Mouse (Mus musculus) liver, embryonic 11.5 days (tissue): ENCODE measurements around the gene Sorcs2. TPM values are rescaled to one million over a fixed set of nuclear protein-coding genes. Genes with fewer than 3 reads are reported as not detected.

ENCODE experiments used
- ATAC-seq: fragments of 200-750 bp; cut with Nextera tagmentation; replicated peaks from 2 replicates; pipeline ENCODE4 v1.8.0; 2017; ENCODE audit warnings: moderate number of reproducible peaks, mild to moderate bottlenecking, moderate TSS enrichment, moderate library complexity; ENCODE audit not compliant: low FRiP score
- DNase-seq: peaks from one replicate; pipeline ENCODE4 v3.0.0-alpha.2; 2017; ENCODE audit warnings: low spot score
- H3K27ac ChIP-seq: fragments of 300-500 bp; sonication (generic); 2 replicates; pipeline ENCODE4 v1.5.1; 2014; ENCODE audit warnings: mild to moderate bottlenecking, low read depth, low read length, control low read depth
- H3K27me3 ChIP-seq: fragments of 300-500 bp; sonication (generic); replicated peaks from 2 replicates; pipeline ENCODE4 v1.6.1; 2014; ENCODE audit warnings: low read length, mixed read lengths; ENCODE audit not compliant: control insufficient read depth, insufficient read depth
- H3K36me3 ChIP-seq: fragments of 300-500 bp; sonication (generic); 2 replicates; pipeline ENCODE4 v1.6.1; 2014; ENCODE audit warnings: mild to moderate bottlenecking, low read length, moderate library complexity, mixed read lengths; ENCODE audit not compliant: control insufficient read depth, insufficient read depth
- H3K4me1 ChIP-seq: fragments of 300-500 bp; sonication (generic); replicated peaks from 2 replicates; pipeline ENCODE4 v1.6.1; 2014; ENCODE audit warnings: low read length, mixed read lengths; ENCODE audit not compliant: control insufficient read depth, insufficient read depth
- H3K4me2 ChIP-seq: fragments of 300-500 bp; sonication (generic); 2 replicates; pipeline ENCODE4 v1.6.1; 2014; ENCODE audit warnings: mild to moderate bottlenecking, control low read depth, moderate library complexity
- H3K4me3 ChIP-seq: fragments of 300-500 bp; sonication (generic); 2 replicates; pipeline ENCODE4 v1.5.1; 2014; ENCODE audit warnings: low read depth, low read length, control low read depth
- H3K9ac ChIP-seq: fragments of 300-500 bp; sonication (generic); 2 replicates; pipeline ENCODE4 v1.6.1; 2014; ENCODE audit warnings: low read depth, low read length, control low read depth
- H3K9me3 ChIP-seq: fragments of 300-500 bp; sonication (generic); 2 replicates; pipeline ENCODE4 v1.6.1; 2016; ENCODE audit warnings: low read length, inconsistent platforms, mixed read lengths; ENCODE audit not compliant: control insufficient read depth
- WGBS: fragments of 180-500 bp; shearing (Covaris S2); extraction: QIAGEN DNeasy Blood & Tissue Kit; methylation state at CpG from one replicate; pipeline ENCODE4 v1.1.7; 2014; 5-methylcytosine and 5-hydroxymethylcytosine counted together
- polyA plus RNA-seq: library from polyadenylated mRNA; unstranded; fragments of >200 nt; fragmentation: Nextera tagmentation; extraction: Ambion mirVana; gene quantifications from 2 replicates; pipeline ENCODE4 v1.2.1, GENCODE M21; 2014

Sorcs2 gene
- polyA plus RNA-seq, 1 experiment from 2014 or later, result 2.2 TPM

DNA sequence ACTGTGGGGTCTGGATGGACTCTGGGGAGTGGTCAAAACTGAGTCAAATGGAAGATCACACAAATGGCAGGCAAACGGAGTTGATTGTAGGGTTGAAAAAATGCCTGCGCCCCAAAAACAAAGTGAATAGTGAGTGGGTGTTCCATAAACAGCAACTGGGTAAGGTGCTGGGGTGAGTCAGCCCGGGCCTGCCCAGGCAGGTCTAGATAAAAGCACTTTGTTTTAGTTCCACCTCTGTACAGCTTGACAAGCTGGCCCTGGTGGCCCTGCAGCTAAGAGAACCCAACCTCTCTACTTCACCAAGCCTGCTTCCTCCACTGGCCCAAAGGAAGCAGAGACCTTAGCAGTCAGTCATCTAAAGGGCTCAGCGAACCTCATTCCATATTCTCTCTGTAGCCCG lies 195.2 kb downstream of the Sorcs2 start:
- Histone ChIP-seq H3K9me3 (no peaks in the 10 kb centered on the region), H3K4me2 (no peak overlapping the region), H3K9ac (no peak overlapping the region), H3K36me3 (no peaks in the 10 kb centered on the region), H3K27ac (no peak overlapping the region), H3K4me3 (no peak overlapping the region), H3K4me1 (no peaks in the 10 kb centered on the region), H3K27me3 (no peaks in the 10 kb centered on the region)
- WGBS, result 78% methylated on average over 5 of the region's 5 CpGs
- ATAC-seq, result no peak
- no peak for DNase-seq

DNA sequence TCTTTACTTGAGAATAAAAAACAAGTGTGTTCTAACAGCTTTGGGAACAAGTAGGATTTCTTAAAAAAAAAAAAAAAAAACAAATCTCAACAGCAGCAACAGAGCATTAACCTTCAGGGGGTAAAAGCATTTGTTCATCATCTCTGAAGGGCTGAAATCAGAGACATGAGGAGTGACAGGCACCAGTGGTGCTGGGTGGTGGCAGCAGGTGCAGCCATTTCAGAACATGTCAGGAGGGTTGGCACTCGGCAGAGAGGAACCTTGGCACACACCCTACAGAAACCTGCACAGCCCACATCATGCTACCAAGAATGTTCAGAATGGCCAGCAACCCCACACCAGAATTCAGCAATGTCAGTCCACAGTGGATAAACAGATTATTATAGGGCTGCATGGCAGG lies 198.4 kb downstream of the Sorcs2 start:
- H3K27ac ChIP-seq, result no peak overlapping the region
- no peaks in the 10 kb centered on the region; the same call in 1 of the 2 replicates for H3K4me1 ChIP-seq
- H3K36me3 ChIP-seq, result no peaks in the 10 kb centered on the region
- ATAC-seq, result no peak
- no peak overlapping the region for H3K4me2 ChIP-seq
- H3K9me3 ChIP-seq, result no peaks in the 10 kb centered on the region
- H3K9ac ChIP-seq, result no peak overlapping the region
- no peak for DNase-seq
- H3K4me3 ChIP-seq, result no peak overlapping the region
- H3K27me3 ChIP-seq, result no peaks in the 10 kb centered on the region
- WGBS, result 72% methylated on average over 1 of the region's 1 CpGs

DNA sequence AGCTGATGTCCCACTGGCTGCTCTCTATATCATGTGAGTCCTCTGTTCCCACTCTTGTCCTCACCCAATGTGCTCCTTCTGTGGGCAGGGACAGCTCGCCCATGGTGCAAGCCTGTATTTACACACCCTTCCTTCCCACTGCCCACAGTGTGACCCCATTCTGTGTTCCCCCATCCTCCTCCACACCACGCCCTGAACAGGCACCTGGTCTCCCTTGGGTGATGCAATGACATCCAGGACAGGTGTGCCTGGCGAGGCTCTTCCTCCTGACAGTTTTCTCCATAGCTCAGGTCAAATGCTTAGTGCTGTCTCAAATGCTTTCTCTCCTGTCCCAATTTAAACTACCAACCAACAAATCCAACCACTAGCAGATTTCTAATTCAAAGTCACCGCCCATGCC lies 202.5 kb downstream of the Sorcs2 start:
- Histone ChIP-seq H3K9me3 (no peaks in the 10 kb centered on the region), H3K4me2 (no peak overlapping the region), H3K4me3 (no peak overlapping the region), H3K27ac (no peak overlapping the region), H3K4me1 (no peaks in the 10 kb centered on the region; the same call in 1 of the 2 replicates), H3K36me3 (no peaks in the 10 kb centered on the region), H3K27me3 (no peaks in the 10 kb centered on the region), H3K9ac (no peak overlapping the region)
- DNase-seq (no peak), ATAC-seq (no peak)
- WGBS, result 72% methylated on average over 4 of the region's 4 CpGs

DNA sequence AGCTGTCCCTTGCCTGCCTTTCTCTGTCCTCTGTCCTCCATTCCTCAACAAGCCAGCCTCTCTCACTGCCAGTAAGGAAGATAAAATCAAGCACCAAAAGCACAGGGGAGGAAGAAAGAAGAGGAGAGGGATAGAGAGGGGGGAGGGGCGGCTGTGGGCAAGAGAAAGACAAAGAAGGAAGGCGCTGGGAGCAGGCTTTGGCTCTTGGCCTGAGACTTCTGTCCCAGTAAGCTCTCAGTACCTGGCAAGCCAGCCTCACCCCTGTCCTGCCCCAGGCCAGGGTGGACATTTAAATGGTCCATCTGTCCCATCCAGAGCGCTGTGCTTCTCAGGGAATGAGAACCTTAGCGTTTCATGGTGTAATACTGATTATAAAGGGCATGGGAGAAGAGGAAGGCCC lies 203.3 kb downstream of the Sorcs2 start:
- DNase-seq (no peak), ATAC-seq (no peak)
- Histone ChIP-seq H3K9me3 (no peaks in the 10 kb centered on the region), H3K9ac (no peak overlapping the region), H3K4me1 (no peaks in the 10 kb centered on the region; the same call in 1 of the 2 replicates), H3K4me3 (no peak overlapping the region), H3K27me3 (no peaks in the 10 kb centered on the region), H3K36me3 (no peaks in the 10 kb centered on the region), H3K4me2 (no peak overlapping the region), H3K27ac (no peak overlapping the region)
- WGBS, result 52% methylated on average over 4 of the region's 4 CpGs

DNA sequence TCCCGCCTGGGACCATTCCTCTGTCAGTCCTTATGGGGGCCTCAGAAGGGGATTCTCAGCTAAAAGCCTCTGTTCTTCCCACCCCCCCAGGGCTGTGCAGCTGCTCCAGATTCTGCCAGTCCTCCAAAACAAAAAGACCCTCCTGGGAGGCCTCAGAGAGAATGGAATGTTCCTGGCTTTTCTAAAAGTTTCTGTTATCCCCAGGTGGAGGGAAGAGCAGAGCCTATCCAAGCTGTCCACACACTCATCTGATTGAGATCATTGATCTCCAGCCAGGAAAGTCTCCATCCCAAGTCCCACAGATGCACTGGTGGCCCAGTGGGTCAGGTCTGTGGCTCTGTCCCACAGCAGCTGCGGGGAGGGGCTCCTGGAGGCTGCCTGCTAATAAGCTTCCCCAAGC lies 205.3 kb downstream of the Sorcs2 start:
- H3K9me3 ChIP-seq, result no peaks in the 10 kb centered on the region
- DNase-seq (no peak), ATAC-seq (no peak)
- H3K27me3 ChIP-seq, result no peaks in the 10 kb centered on the region
- H3K4me1 ChIP-seq, result no peaks in the 10 kb centered on the region; the same call in 1 of the 2 replicates
- H3K4me2 ChIP-seq, result no peak overlapping the region
- no peak overlapping the region for H3K9ac ChIP-seq
- no peaks in the 10 kb centered on the region for H3K36me3 ChIP-seq
- no peak overlapping the region for H3K4me3 ChIP-seq
- H3K27ac ChIP-seq, result no peak overlapping the region
- WGBS, result 63% methylated on average over 2 of the region's 2 CpGs

DNA sequence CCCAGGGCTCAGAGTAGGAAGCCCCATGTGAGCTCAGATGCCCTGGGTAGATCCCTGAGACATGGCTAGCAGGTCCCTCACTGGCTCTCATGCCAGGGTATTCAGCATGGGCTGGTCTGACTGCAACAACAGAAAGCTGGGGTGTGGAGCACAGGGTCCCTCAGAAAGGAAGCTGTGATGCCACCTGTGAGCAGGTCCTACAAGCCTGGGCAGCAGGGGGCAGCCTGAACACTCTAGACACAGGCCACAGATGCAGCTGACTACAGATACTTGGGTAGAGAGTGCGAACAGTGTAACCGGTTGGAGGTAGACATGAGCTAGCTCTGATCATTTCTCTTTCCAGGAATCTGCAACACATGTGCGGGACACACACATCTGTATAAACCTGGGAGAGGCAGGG lies 206.1 kb downstream of the Sorcs2 start:
- Histone ChIP-seq H3K9me3 (no peaks in the 10 kb centered on the region), H3K36me3 (no peaks in the 10 kb centered on the region), H3K4me2 (no peak overlapping the region), H3K4me1 (no peaks in the 10 kb centered on the region; the same call in 1 of the 2 replicates), H3K27ac (no peak overlapping the region), H3K9ac (no peak overlapping the region), H3K27me3 (no peaks in the 10 kb centered on the region), H3K4me3 (no peak overlapping the region)
- 75% methylated on average over 3 of the region's 3 CpGs for WGBS
- ATAC-seq (no peak), DNase-seq (no peak)

GRCm38 (mm10) chr5:36191285-36191684 lies 206.7 kb downstream of the Sorcs2 start:
- DNase-seq, result no peak
- no peak for ATAC-seq
- H3K27ac ChIP-seq, result no peak overlapping the region
- no peaks in the 10 kb centered on the region for H3K36me3 ChIP-seq
- H3K9me3 ChIP-seq, result no peaks in the 10 kb centered on the region
- no peak overlapping the region for H3K4me2 ChIP-seq
- no peak overlapping the region for H3K4me3 ChIP-seq
- no peaks in the 10 kb centered on the region for H3K27me3 ChIP-seq
- H3K4me1 ChIP-seq, result no peaks in the 10 kb centered on the region; the same call in 1 of the 2 replicates
- H3K9ac ChIP-seq, result no peak overlapping the region
- WGBS, result 74% methylated on average over 4 of the region's 4 CpGs

DNA sequence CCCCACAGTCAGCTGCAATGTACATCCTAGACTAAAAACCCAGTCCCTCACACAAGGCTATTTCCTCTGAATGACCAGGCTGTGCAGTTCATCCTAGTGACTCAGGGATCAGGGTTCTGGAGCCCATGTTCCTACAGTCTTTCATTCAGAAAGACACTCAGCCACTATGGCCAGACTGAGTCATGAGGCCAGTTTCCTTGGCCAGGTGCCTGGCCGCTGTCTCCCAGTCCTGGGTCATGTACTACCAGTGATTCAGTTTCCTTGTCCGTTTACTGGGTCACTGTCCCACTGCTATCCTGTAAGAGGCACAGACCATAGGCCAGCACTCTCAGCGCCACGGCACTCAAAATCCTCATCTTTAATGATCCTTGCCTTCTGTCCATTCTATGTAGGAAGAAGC lies 209.6 kb downstream of the Sorcs2 start:
- Histone ChIP-seq H3K36me3 (no peaks in the 10 kb centered on the region), H3K4me2 (no peak overlapping the region), H3K4me3 (no peak overlapping the region), H3K27me3 (no peaks in the 10 kb centered on the region), H3K9ac (no peak overlapping the region), H3K4me1 (no peaks in the 10 kb centered on the region), H3K27ac (no peak overlapping the region), H3K9me3 (no peaks in the 10 kb centered on the region)
- 82% methylated on average over 4 of the region's 4 CpGs for WGBS
- ATAC-seq (no peak), DNase-seq (no peak)

DNA sequence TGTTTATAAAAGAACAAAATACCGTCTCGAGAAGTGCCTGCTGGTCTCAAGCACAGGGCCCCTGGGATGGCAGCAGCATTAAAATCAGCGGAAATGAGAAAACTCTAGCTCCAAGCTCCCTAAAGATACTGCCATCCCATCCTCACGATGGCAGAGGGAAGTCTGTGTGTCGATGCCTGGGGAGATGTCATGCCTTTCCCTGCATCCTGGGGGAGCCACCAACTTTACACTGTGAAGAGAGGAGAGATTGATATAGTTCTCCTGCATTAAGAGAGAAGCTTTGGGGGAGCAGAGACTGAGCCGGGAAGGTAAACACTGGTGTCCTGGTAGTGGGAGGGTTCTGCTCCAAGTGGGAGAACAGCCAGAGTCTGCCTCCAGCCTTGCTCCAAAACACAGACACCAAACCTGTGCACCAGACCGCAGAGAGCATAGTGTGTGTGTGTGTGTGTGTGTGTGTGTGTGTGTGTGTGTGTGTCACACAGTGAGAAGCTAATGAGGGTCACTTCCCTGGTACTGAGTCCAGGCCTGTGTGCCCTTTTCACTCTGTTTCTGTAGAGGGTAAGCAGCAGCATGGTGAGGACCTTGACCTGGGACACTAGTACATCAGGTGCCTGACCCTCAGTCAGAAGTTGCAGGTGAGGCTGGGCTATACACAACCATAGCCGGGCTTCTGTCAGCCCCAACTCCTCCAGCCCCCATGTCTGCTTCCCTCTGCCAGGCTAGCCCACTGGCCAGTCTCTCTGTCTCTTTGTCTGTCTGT lies 211.5 kb downstream of the Sorcs2 start:
- H3K36me3 ChIP-seq, result no peaks in the 10 kb centered on the region
- H3K4me2 ChIP-seq, result no peak overlapping the region
- no peak overlapping the region for H3K4me3 ChIP-seq
- no peaks in the 10 kb centered on the region for H3K9me3 ChIP-seq
- WGBS, result 52% methylated on average over 8 of the region's 8 CpGs
- no peak overlapping the region for H3K27ac ChIP-seq
- no peaks in the 10 kb centered on the region for H3K4me1 ChIP-seq
- H3K9ac ChIP-seq, result no peak overlapping the region
- DNase-seq (no peak), ATAC-seq (no peak)
- H3K27me3 ChIP-seq, result no peaks in the 10 kb centered on the region
